Mouse (Mus musculus) limb, embryonic 11.5 days (tissue): ENCODE results near the gene Gpn1. TPM values are rescaled to one million over a fixed set of nuclear protein-coding genes. Genes with fewer than 3 reads are reported as not detected.

Source experiments
- ATAC-seq: fragments of 200-750 bp; cut with Nextera tagmentation; 2 replicates; pipeline ENCODE4 v1.8.0; 2017; ENCODE audit warnings: low read depth; ENCODE audit not compliant: insufficient number of reproducible peaks, low FRiP score, low TSS enrichment
- DNase-seq: peaks from one replicate; pipeline ENCODE4 v3.0.0-alpha.2; 2015; ENCODE audit warnings: low spot score
- H3K27ac ChIP-seq: fragments of 300-500 bp; sonication (generic); replicated peaks from 2 replicates; pipeline ENCODE4 v1.5.1; 2014; ENCODE audit warnings: low read depth, mild to moderate bottlenecking, low read length
- H3K27me3 ChIP-seq: fragments of 300-500 bp; sonication (generic); 2 replicates; pipeline ENCODE4 v1.6.1; 2014; ENCODE audit warnings: mild to moderate bottlenecking, low read length, mixed read lengths; ENCODE audit not compliant: control insufficient read depth, insufficient read depth
- H3K36me3 ChIP-seq: fragments of 300-500 bp; sonication (generic); 2 replicates; pipeline ENCODE4 v1.6.1; 2014; ENCODE audit warnings: mild to moderate bottlenecking, low read length, moderate library complexity, mixed read lengths; ENCODE audit not compliant: control insufficient read depth, insufficient read depth
- H3K4me1 ChIP-seq: fragments of 300-500 bp; sonication (generic); 2 replicates; pipeline ENCODE4 v1.6.1; 2014; ENCODE audit warnings: low read length, mixed read lengths; ENCODE audit not compliant: control insufficient read depth, insufficient read depth
- H3K4me2 ChIP-seq: fragments of 300-500 bp; sonication (generic); 2 replicates; pipeline ENCODE4 v1.6.1; 2014; ENCODE audit warnings: low read depth, mild to moderate bottlenecking, moderate library complexity; ENCODE audit not compliant: severe bottlenecking
- H3K4me3 ChIP-seq: fragments of 300-500 bp; sonication (generic); 2 replicates; pipeline ENCODE4 v1.5.1; 2014; ENCODE audit warnings: low read depth, low read length
- H3K9ac ChIP-seq: fragments of 300-500 bp; sonication (generic); 2 replicates; pipeline ENCODE4 v1.6.1; 2014; ENCODE audit warnings: mild to moderate bottlenecking, low read length
- H3K9me3 ChIP-seq: fragments of 300-500 bp; sonication (generic); 2 replicates; pipeline ENCODE4 v1.6.1; 2016; ENCODE audit warnings: low read length; ENCODE audit not compliant: control insufficient read depth
- whole genome bisulfite sequencing: fragments of 180-500 bp; shearing (Covaris S2); extraction: QIAGEN DNeasy Blood & Tissue Kit; methylation state at CpG from one replicate; pipeline ENCODE4 v1.1.7; 2014; 5-methylcytosine and 5-hydroxymethylcytosine counted together
- polyA plus RNA-seq: library from polyadenylated mRNA; unstranded; fragments of >200 nt; fragmentation: Nextera tagmentation; extraction: Ambion mirVana; gene quantifications from 2 replicates; pipeline ENCODE4 v1.2.1, GENCODE M21; 2014

Gpn1 gene
- polyA plus RNA-seq: 87.8 and 88.6 TPM in 2 replicates

DNA sequence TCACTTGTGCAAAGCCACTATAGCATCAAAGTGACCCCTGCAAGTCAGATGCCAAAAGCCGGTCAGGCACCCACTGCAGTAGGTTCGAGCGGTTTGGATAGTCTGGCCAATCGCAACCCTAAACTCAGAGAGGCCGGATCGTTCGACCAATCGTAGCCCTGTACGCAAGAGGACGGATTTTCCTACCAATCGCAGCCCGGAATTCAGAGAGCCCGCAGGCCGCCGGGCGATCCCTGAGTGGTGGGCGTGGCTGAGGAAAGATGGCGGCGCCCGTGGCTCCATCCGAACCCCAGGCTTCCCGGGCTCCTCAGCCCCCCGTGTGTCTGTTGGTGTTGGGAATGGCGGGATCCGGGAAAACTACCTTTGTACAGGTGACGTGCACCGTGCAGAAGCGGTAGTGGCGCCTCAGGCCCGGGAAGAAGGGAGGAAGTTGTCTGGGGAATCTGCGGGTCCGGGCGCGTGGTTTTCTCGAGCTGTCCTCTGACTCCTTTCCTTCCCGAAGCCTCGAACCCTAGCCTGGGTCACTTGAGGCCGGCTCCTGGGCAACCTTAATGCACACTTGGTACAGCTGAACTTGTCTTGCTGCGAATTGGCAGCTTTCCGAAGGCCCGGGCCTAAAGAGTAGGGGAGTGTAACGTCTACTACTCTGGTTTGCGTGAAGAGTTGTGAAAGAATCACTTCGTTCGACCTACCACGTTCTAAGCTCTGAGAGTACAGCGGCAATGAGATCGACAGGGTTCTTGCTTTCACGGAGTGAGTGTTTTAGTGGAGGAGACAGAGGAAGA, at the start of gene Gpn1:
TSS of gene Gpn1 (plus strand) at position 229 of the 785 bp plus-strand sequence.
- peak within 1 kb of the TSS; percentile 70 for H3K9ac ChIP-seq
- WGBS: under 1% methylated on average over 49 of the region's 49 CpGs
- ATAC-seq (peak; percentile 99), DNase-seq (peak; percentile 90)
- H3K4me2 ChIP-seq: peak within 1 kb of the TSS; percentile 78
- no peaks in the 10 kb centered on the region for H3K4me1 ChIP-seq
- H3K9me3 ChIP-seq: no peaks in the 10 kb centered on the region
- no peaks in the 10 kb centered on the region for H3K27me3 ChIP-seq
- H3K36me3 ChIP-seq: peaks cover 10% of the 10 kb centered on the region
- no peak within 1 kb of the TSS for H3K27ac ChIP-seq
- peak within 1 kb of the TSS; percentile 51 for H3K4me3 ChIP-seq

DNA sequence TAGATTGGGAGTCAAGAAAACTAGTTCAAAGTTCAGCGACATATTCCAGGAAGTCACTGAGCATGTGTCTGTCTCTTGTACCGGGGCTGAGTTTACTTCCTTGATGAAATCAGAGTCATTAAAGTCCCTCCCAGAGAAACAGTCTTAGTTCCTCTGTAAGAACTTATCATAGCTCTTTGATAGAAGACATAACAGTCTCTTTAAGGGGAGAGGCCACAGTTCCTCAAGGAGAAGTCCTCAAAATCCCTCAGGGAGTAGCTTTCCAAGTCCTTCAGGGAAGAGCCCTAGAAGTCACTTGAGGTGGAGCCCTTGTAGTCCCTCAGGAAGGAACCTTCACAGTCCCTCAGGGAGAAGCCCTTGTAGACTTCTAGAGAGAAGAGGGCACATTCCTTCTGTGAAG, 43.2 kb upstream of the Gpn1 start:
- ATAC-seq (no peak), DNase-seq (no peak)
- Histone ChIP-seq H3K27me3 (no peaks in the 10 kb centered on the region), H3K36me3 (no peaks in the 10 kb centered on the region), H3K9me3 (no peaks in the 10 kb centered on the region), H3K4me2 (no peak overlapping the region; the same call in 1 of the 2 replicates), H3K4me3 (no peak overlapping the region), H3K9ac (no peak overlapping the region), H3K27ac (no peak overlapping the region), H3K4me1 (0 out of 2 replicates have a peak, but pooled peaks cover 2% of the 10 kb centered on the region)
- 90% methylated on average over 2 of the region's 2 CpGs for WGBS

DNA sequence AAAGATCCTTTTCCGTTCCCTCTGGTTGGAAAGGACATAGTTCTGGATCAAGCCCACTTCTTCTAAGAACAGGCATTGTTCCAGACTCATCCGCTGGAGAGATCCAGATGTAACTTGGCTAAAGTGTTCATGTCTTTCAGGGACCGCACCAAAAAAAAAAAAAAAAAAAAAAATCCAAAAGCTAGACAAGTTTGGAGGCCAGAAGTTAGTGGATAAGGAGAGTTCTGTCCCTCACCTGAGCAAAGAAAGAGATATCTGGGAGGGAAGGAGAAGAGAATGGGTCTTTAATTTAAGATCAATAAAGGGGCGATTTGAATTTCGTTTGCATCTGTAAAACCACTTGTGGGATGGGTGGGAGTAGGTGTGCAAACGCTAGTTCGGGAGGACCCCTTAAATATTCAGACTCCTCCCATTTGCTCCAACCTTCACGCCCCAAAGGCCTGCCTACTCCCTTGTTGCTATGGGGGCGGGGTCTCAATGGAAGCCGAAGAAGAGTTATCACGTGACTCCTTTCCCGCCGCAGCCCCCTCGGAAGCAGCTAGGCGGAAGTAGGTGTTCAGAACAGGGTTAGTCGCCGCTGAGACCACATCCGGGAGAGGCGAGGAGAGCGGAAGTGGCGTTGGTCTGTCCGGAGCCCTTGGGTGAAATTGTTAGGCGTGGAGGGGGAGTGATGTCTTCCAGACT, 42.5 kb upstream of the Gpn1 start, which contains the start of gene Zfp512:
TSS of gene Zfp512 (plus strand) at position 554 of the 684 bp plus-strand sequence.
- 0 out of 2 replicates have a peak, but pooled peaks cover 2% of the 10 kb centered on the region for H3K4me1 ChIP-seq
- H3K9ac ChIP-seq: peak within 1 kb of the TSS; percentile 56
- DNase-seq: peak; percentile 96
- no peaks in the 10 kb centered on the region for H3K36me3 ChIP-seq
- H3K9me3 ChIP-seq: no peaks in the 10 kb centered on the region
- WGBS: 7% methylated on average over 23 of the region's 23 CpGs
- ATAC-seq: peak; percentile 99
- no peak within 1 kb of the TSS for H3K27ac ChIP-seq
- peak within 1 kb of the TSS; percentile 75 for H3K4me2 ChIP-seq
- peak within 1 kb of the TSS; percentile 43 for H3K4me3 ChIP-seq
- H3K27me3 ChIP-seq: no peaks in the 10 kb centered on the region

DNA sequence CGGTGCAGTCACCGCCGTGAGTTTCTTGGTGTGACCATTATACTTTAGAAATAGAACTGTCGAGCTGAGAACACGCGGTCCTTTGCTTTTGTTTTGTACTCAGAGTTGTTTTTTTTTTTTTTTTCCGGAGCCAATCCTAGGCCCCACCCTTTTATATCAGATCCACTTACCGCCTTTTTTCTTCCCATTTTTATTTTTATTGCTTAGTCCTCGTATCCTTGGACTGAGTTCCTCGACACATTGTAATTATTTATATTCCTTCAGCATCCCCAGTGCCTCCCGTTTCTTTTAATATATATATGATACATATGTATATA, 42.0 kb upstream of the Gpn1 start:
- ATAC-seq (peak; percentile 44; the same call in 1 of the 2 replicates), DNase-seq (no peak)
- Histone ChIP-seq H3K4me1 (0 out of 2 replicates have a peak, but pooled peaks cover 2% of the 10 kb centered on the region), H3K4me3 (peak overlapping the region; percentile 43), H3K27me3 (no peaks in the 10 kb centered on the region), H3K9ac (peak overlapping the region; percentile 53; the same call in 1 of the 2 replicates), H3K27ac (no peak overlapping the region), H3K9me3 (no peaks in the 10 kb centered on the region), H3K4me2 (peak overlapping the region; percentile 75; the same call in 1 of the 2 replicates), H3K36me3 (no peaks in the 10 kb centered on the region)
- WGBS: 0% methylated on average over 11 of the region's 11 CpGs

DNA sequence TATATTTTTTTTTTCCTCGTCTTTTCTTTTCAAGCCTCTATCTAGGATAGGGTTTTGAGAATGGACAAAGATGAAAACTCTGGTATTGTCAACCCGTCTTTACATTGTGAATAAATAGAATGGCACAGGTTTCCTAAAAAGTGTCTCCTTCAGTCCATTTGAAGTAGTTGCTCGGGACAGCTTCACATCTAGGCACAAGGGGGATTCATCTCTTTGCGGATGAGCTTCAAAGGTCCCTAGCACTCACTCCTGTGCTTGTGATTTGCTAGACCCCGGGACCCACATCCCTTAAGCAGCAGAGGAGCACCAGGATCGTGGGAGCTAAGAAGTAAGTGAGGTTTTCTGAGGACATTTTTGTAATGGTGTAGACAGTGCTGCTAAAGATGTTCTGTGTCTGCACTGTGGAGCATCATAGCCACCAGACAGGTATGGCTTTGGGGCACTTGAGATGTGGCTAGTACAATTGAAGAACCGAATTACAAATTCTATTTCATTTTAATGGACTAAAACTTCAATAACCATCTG, 41.6 kb upstream of the Gpn1 start:
- H3K9me3 ChIP-seq: no peaks in the 10 kb centered on the region
- DNase-seq: no peak
- H3K4me1 ChIP-seq: 0 out of 2 replicates have a peak, but pooled peaks cover 2% of the 10 kb centered on the region
- peak overlapping the region; percentile 75 for H3K4me2 ChIP-seq
- no peaks in the 10 kb centered on the region for H3K27me3 ChIP-seq
- H3K9ac ChIP-seq: peak overlapping the region; percentile 56; the same call in 1 of the 2 replicates
- no peak overlapping the region for H3K27ac ChIP-seq
- no peak for ATAC-seq
- no peaks in the 10 kb centered on the region for H3K36me3 ChIP-seq
- H3K4me3 ChIP-seq: peak overlapping the region; percentile 43
- 17% methylated on average over 7 of the region's 7 CpGs for WGBS

DNA sequence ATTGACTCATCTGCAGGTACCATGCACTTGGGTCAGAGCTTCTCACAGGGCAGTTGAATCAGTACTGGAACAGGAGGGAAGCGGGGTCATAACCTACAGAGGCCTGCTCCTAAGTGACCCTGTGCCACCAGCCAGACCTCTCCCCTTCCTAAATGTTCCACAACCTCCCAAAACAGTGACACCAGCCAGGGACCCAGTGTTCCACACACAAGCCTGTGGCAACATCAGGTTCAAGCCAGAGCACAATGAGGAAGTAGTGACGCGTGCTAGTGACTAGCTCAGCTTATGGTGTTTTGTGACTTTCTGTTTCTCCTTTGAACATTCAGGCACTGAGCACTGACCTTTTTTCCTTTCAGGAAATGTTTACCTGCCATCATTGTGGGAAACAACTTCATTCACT, 26.7 kb upstream of the Gpn1 start:
- H3K9ac ChIP-seq: no peak overlapping the region
- ATAC-seq (no peak), DNase-seq (no peak)
- no peak overlapping the region for H3K4me2 ChIP-seq
- H3K27ac ChIP-seq: no peak overlapping the region
- over 99% methylated on average over 3 of the region's 3 CpGs for WGBS
- no peak overlapping the region for H3K4me3 ChIP-seq
- H3K27me3 ChIP-seq: no peaks in the 10 kb centered on the region
- peaks cover 14% of the 10 kb centered on the region for H3K36me3 ChIP-seq
- H3K9me3 ChIP-seq: no peaks in the 10 kb centered on the region
- no peaks in the 10 kb centered on the region for H3K4me1 ChIP-seq

DNA sequence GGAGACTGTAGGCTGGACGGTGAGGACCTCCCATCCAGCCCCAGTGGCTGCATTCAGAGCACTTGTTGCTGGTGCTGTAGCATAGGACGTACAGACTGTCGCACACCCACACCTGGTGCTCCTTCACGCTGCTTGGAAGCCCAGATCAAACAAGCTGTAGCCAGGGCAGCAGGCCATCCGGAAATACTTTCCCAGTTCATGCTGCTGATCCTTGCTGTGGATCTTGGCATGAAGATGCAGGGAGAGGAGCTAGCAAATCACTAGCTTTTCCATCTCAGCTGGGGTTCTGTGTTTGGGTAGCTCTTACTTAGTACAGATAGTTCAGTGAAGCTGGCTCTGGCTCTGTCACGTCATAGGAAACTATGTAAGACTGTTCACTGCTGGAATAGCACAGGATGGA, 24.8 kb upstream of the Gpn1 start:
- no peaks in the 10 kb centered on the region for H3K4me1 ChIP-seq
- H3K27ac ChIP-seq: no peak overlapping the region
- DNase-seq: no peak
- H3K4me2 ChIP-seq: no peak overlapping the region
- 93% methylated on average over 6 of the region's 6 CpGs for WGBS
- H3K9ac ChIP-seq: no peak overlapping the region
- no peak overlapping the region for H3K4me3 ChIP-seq
- no peaks in the 10 kb centered on the region for H3K27me3 ChIP-seq
- ATAC-seq: no peak
- no peaks in the 10 kb centered on the region for H3K9me3 ChIP-seq
- H3K36me3 ChIP-seq: peaks cover 26% of the 10 kb centered on the region

DNA sequence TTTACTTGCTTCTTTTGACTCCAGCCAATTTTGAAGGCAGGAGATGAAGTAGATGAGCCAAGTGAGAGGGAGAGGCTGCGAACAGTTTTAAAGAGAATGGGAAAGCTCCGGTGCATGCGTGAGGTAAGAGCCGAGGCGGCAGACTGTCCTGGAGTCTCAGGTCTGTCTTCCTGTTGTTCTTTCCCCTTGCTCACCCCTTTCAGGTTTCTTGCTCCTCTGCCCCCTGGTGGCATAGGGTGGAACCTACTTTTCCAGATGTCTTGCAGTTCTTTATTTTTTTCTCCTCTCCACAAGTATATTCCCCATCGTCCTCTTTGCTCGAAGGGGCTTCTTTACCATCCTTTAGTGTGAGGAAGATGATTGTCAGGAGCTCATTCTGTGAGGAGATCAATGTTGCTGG, 24.2 kb upstream of the Gpn1 start:
- Histone ChIP-seq H3K27ac (no peak overlapping the region), H3K36me3 (peaks cover 26% of the 10 kb centered on the region), H3K9me3 (no peaks in the 10 kb centered on the region), H3K4me3 (no peak overlapping the region), H3K9ac (no peak overlapping the region), H3K27me3 (no peaks in the 10 kb centered on the region), H3K4me2 (no peak overlapping the region), H3K4me1 (no peaks in the 10 kb centered on the region)
- ATAC-seq (no peak), DNase-seq (peak; percentile 69)
- WGBS: 78% methylated on average over 7 of the region's 7 CpGs
